Mouse (Mus musculus) liver, embryonic 13.5 days (tissue): ENCODE data around the gene Btnl9. TPM values are rescaled to one million over a fixed set of nuclear protein-coding genes. Genes with fewer than 3 reads are reported as not detected.
"Not testable (repeated sequence)": the region's sequence is repeated elsewhere in the genome, so short reads cannot be mapped to it uniquely, and the experiment has no call there.

Experiments used
- ATAC-seq: fragments of 200-750 bp; cut with Nextera tagmentation; 2 replicates; pipeline ENCODE4 v1.8.0; 2017; ENCODE audit warnings: low read depth, mild to moderate bottlenecking, moderate number of reproducible peaks, moderate library complexity
- DNase-seq: peaks from one replicate; pipeline ENCODE4 v3.0.0; 2022
- H3K27ac ChIP-seq: fragments of 300-500 bp; sonication (generic); 2 replicates; pipeline ENCODE4 v1.5.1; 2015; ENCODE audit warnings: moderate library complexity, mild to moderate bottlenecking, inconsistent platforms
- H3K27me3 ChIP-seq: fragments of 300-500 bp; sonication (generic); 2 replicates; pipeline ENCODE4 v1.6.1; 2015; ENCODE audit warnings: mild to moderate bottlenecking, inconsistent platforms
- H3K36me3 ChIP-seq: fragments of 300-500 bp; sonication (generic); 2 replicates; pipeline ENCODE4 v1.6.1; 2015; ENCODE audit warnings: mild to moderate bottlenecking, inconsistent platforms
- H3K4me1 ChIP-seq: fragments of 300-500 bp; sonication (generic); replicated peaks from 2 replicates; pipeline ENCODE4 v1.6.1; 2015; ENCODE audit warnings: inconsistent platforms
- H3K4me2 ChIP-seq: fragments of 300-500 bp; sonication (generic); 2 replicates; pipeline ENCODE4 v1.6.1; 2015; ENCODE audit warnings: inconsistent platforms, mild to moderate bottlenecking, moderate library complexity
- H3K4me3 ChIP-seq: fragments of 300-500 bp; sonication (generic); replicated peaks from 2 replicates; pipeline ENCODE4 v1.5.1; 2015; ENCODE audit warnings: mild to moderate bottlenecking, inconsistent platforms
- H3K9ac ChIP-seq: fragments of 300-500 bp; sonication (generic); 2 replicates; pipeline ENCODE4 v1.6.1; 2015; ENCODE audit warnings: mild to moderate bottlenecking, inconsistent platforms
- H3K9me3 ChIP-seq: fragments of 300-500 bp; sonication (generic); replicated peaks from 2 replicates; pipeline ENCODE4 v1.6.1; 2016; ENCODE audit warnings: inconsistent platforms
- WGBS: fragments of 180-500 bp; shearing (Covaris S2); methylation state at CpG from one replicate; pipeline ENCODE4 v1.1.7; 2015; ENCODE audit not compliant: insufficient replicate concordance; 5-methylcytosine and 5-hydroxymethylcytosine counted together
- polyA plus RNA-seq: library from polyadenylated mRNA; unstranded; fragments of >200 nt; fragmentation: Nextera tagmentation; extraction: Ambion mirVana; gene quantifications from 2 replicates; pipeline ENCODE4 v1.2.1, GENCODE M21; 2015

Gene Btnl9
- polyA plus RNA-seq, 1 experiment from 2014 or later: 0.81 TPM

DNA sequence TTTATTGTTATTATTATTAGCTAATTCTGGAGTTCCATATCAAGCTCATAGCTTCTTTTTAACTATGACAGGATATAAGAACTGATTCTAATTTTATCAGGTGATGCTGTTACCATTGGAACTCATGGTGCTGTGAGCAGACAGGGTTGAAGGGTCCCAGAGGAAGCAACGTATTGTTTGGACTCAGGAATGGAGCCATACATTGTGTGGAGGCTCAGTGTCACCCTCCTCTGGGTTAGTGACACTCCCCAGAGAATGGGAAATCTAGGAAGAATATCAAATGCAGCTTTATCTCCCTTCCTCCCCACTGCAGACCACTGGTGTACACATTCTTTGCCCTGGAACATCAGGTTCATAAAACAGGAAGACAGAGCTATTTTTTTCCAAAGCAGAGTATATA is 3.8 kb downstream of the Btnl9 start:
- H3K27ac ChIP-seq: no peak overlapping the region
- no peak for ATAC-seq
- no peak overlapping the region for H3K4me3 ChIP-seq
- H3K36me3 ChIP-seq: no peaks in the 10 kb centered on the region
- WGBS: 46% methylated on average over 1 of the region's 1 CpGs
- no peaks in the 10 kb centered on the region for H3K27me3 ChIP-seq
- H3K4me2 ChIP-seq: no peak overlapping the region
- H3K9ac ChIP-seq: no peak overlapping the region
- H3K4me1 ChIP-seq: no peaks in the 10 kb centered on the region
- DNase-seq: no peak
- H3K9me3 ChIP-seq: no peaks in the 10 kb centered on the region

DNA sequence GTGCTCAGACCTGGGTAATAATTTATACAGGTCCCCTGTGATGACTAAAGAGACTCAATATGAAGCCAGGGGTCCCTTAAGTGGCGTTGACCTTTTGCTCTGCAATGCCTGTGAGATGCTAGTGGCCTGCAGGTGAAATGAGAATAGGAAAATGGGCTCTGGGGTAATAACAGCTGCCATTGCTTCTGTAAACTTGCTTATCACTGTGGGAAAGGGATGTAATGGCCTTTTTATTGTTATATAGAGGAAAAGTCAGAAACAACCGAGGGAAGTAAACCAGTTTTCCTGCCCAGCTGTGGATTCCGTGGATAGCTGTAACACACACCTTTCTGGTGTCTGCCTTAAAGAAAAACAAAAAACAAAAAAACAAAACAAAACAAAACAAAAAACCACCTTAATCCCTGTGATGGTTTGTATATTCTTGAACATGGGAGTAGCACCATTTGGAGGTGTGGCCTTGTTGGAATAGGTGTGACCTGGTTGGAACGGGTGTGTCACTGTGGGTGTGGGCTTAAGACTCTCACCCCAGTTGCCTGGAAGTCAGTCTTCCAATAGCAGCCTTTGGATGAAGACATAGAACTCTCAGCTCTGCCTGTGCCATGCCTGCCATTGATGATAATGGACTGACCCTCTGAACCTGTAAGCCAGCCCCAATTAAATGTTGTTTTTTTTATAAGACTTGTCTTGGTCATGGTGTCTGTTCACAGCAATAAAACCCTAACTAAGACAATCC is 10.7 kb downstream of the Btnl9 start:
- not testable (repeated sequence) for H3K9ac ChIP-seq, H3K27ac ChIP-seq, H3K27me3 ChIP-seq, H3K4me2 ChIP-seq, DNase-seq, ATAC-seq, H3K9me3 ChIP-seq, H3K4me3 ChIP-seq, H3K36me3 ChIP-seq
- H3K4me1 ChIP-seq: peaks cover 15% of the 10 kb centered on the region; the same call in 1 of the 2 replicates
- WGBS: 54% methylated on average over 4 of the region's 4 CpGs

DNA sequence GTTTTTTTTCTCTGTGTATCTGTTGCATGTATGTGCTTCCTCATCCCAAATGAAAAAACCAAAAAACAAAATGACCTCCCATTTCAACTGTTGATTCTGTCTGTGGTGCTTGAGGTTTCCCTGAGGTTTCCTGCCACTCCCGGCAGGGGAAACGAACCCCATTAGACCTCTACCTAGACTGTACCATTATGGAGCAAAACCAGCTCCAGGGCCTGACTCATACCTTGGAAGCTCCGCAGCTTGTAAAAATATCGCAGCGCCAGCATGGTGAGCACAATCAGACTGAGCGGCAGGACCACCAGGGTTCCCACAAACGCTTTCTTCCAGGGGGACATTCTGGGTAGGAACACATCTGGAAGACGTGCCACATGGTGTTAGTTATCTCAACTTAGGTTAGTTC is 11.6 kb downstream of the Btnl9 start:
- no peak overlapping the region for H3K4me2 ChIP-seq
- DNase-seq: no peak
- H3K9ac ChIP-seq: no peak overlapping the region
- no peak overlapping the region for H3K27ac ChIP-seq
- no peaks in the 10 kb centered on the region for H3K36me3 ChIP-seq
- ATAC-seq: no peak
- 15% methylated on average over 8 of the region's 8 CpGs for WGBS
- H3K4me3 ChIP-seq: no peak overlapping the region
- H3K4me1 ChIP-seq: peaks cover 15% of the 10 kb centered on the region; the same call in 1 of the 2 replicates
- H3K27me3 ChIP-seq: no peaks in the 10 kb centered on the region
- H3K9me3 ChIP-seq: no peaks in the 10 kb centered on the region

DNA sequence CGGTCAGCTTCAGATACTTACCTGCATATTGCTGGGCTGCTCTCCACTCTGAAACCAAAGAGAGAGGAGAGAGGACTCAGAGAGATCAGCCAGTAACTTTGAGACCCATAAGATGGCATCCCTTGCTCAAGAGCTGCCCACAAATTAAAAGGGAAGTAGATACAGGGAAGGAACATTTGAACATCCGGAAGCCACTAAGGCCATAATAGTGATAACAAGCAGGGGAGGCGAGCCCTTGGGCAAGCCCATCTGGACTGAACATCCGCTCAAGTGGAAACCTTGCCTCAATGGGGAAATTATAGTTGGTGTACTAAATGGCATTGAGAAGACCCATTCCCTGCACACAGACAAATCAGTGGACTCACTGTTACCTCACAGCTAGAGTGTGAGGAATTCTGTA is 16.4 kb downstream of the Btnl9 start:
- ATAC-seq: no peak

DNA sequence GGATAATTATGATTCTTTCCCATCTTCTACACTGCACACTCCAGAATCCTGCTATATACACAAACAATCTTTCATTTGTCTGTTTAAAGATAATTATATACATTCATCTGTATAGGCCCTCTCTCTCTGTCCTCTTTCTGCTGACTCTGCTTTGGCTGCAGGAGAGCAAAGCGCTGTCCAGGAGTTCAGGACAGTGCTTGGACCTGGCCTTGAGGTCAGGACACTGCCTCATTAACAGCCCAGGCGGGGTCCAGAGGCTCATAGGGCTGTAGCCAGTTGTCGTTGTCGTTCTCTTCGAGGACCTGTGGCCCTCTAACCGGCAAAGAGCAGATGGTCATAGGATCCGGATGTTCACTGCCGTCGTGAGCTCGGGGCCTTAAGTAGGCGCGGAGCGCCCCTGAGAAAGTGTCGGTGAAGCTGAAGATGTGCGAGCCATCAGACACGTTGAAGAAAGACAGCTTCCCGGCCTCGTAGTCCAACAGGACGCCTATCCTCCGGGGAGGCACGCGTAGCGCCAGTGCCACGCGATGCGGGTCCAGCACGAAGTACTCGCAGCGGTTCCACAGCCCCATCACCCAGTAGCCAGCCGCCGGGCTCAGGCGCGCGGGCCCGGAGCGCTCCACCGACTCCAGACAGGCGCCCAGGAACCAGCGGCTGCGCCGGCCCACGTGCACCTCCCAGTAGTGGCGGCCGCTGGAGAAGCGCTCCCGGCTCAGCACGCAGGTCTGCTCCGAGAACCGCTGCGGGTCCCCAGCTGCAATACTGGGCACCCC is 17.9 kb downstream of the Btnl9 start:
- DNase-seq: no peak
- 15% methylated on average over 50 of the region's 50 CpGs for WGBS
- peaks cover 4% of the 10 kb centered on the region; the same call in 1 of the 2 replicates for H3K9me3 ChIP-seq
- ATAC-seq: no peak
- no peak overlapping the region for H3K27ac ChIP-seq
- H3K36me3 ChIP-seq: no peaks in the 10 kb centered on the region
- H3K9ac ChIP-seq: no peak overlapping the region
- H3K4me1 ChIP-seq: 0 out of 2 replicates have a peak, but pooled peaks cover 7% of the 10 kb centered on the region
- peak overlapping the region; percentile 16; the same call in 1 of the 2 replicates for H3K4me3 ChIP-seq
- H3K4me2 ChIP-seq: peak overlapping the region; percentile 48
- H3K27me3 ChIP-seq: peaks cover 21% of the 10 kb centered on the region

More for the DNA sequence above, 16.4 kb downstream of the Btnl9 start:
- no peak overlapping the region for H3K27ac ChIP-seq
- H3K4me3 ChIP-seq: no peak overlapping the region
- no peak overlapping the region for H3K9ac ChIP-seq
- H3K36me3 ChIP-seq: no peaks in the 10 kb centered on the region
- H3K27me3 ChIP-seq: peaks cover 21% of the 10 kb centered on the region
- H3K9me3 ChIP-seq: peaks cover 4% of the 10 kb centered on the region; the same call in 1 of the 2 replicates
- no peak overlapping the region for H3K4me2 ChIP-seq
- no peak for DNase-seq
- H3K4me1 ChIP-seq: peaks cover 16% of the 10 kb centered on the region; the same call in 1 of the 2 replicates
- WGBS: 37% methylated on average over 4 of the region's 4 CpGs

DNA sequence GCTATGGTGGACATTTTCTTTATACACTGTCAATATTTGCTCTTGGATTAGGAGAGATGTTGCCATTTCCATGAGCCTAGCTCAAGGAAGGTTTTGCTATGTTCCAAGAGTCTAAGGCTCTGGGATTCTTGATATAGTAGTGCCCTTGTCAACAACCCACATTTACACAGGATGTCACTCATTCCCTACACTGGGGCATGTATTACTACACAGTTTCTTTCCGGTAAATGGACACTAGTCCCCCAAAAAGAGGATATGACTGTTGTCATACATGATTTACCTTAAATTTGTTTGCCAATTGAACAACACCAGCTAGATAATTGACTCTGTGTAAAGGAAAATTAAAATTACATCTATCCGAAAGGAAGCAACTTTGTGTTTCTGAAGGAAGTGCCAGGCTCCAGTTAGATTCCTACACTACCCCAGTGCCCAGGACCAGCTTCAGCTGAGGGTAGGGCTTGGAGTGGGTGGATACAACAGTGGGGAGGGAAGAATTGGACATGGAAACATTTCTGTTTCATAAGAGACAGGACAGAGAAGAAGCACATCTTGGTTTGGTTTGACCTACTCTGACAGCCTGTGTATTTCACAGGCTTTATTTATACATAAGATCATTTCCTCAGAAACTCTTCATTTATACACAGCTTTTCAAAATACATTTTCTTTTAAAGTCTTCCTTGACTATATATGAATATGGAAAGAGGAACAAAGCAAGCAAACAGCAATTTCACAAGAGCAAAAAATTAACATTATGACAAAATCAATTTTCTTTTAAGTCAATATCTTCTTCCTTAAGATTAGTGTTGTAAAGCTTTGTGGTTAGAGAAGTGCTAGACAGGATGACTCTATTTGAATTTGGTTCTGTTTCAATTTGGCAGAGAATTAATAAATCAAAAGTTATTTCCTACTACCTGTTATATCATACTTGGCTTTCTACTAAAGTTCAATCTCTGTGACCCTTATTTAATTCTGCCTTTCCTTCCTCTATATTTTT is 29.8 kb downstream of the Btnl9 start:
- Histone ChIP-seq H3K36me3 (no peaks in the 10 kb centered on the region), H3K27me3 (no peaks in the 10 kb centered on the region), H3K27ac (no peak overlapping the region), H3K4me3 (no peak overlapping the region), H3K4me1 (no peaks in the 10 kb centered on the region), H3K4me2 (no peak overlapping the region), H3K9me3 (no peaks in the 10 kb centered on the region), H3K9ac (no peak overlapping the region)
- DNase-seq (no peak), ATAC-seq (no peak)
- 64% methylated on average over 2 of the region's 2 CpGs for WGBS

DNA sequence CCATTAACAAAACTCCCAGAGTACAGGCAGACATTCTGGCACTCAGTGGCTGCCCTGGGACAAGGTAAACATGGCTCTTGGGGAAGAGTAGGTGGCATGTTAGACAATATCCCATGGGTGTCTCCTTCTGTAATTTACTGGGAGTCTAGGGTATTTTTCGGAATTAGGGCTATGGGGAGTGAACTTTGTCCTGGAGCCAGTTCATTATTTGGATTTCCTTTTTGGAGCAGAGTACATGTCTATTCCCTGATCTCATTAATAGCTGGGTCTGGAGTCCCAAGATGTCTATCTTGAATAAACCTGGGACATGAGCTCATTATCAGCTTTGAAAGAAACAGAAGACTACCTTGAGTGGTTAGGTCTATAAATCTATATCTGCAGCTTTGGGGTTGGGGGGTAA is 32.9 kb downstream of the Btnl9 start, which contains the start of gene Olfr1394:
Gene Olfr1394 (plus strand): TSS at position 301 of the 400 bp plus-strand sequence.
- 59% methylated on average over 1 of the region's 1 CpGs for WGBS
- Histone ChIP-seq H3K27me3 (no peaks in the 10 kb centered on the region), H3K4me2 (no peak within 1 kb of the TSS), H3K9me3 (no peaks in the 10 kb centered on the region), H3K4me3 (no peak within 1 kb of the TSS), H3K27ac (no peak within 1 kb of the TSS), H3K4me1 (no peaks in the 10 kb centered on the region), H3K36me3 (no peaks in the 10 kb centered on the region), H3K9ac (no peak within 1 kb of the TSS)
- ATAC-seq (no peak), DNase-seq (no peak)

DNA sequence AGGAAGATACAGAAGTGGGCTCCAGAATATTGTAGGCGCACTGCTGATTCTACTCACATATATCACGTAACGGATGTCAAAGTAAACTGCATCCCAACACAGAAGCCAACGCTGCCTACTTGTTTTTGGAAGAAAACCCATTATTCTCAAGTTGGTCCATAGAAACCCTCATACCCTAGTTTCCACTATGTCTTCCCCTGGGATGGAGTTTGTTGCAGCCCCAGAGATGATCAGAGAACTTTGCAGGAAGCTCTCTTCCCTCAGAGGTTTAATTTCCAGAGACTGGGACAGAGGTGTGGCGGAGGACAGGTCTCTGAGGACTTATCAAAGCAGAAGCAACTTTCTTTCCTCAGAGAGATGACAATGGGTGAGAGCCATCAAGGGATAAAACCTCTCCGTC is 45.0 kb downstream of the Btnl9 start, which contains the start of gene Olfr1395:
Gene Olfr1395 (plus strand): TSS at position 301 of the 400 bp plus-strand sequence.
- WGBS: 77% methylated on average over 6 of the region's 6 CpGs
- Histone ChIP-seq H3K36me3 (no peaks in the 10 kb centered on the region), H3K27me3 (no peaks in the 10 kb centered on the region), H3K4me2 (no peak within 1 kb of the TSS), H3K9me3 (no peaks in the 10 kb centered on the region), H3K4me3 (no peak within 1 kb of the TSS), H3K4me1 (no peaks in the 10 kb centered on the region), H3K9ac (no peak within 1 kb of the TSS), H3K27ac (no peak within 1 kb of the TSS)
- DNase-seq: no peak
- ATAC-seq: no peak

DNA sequence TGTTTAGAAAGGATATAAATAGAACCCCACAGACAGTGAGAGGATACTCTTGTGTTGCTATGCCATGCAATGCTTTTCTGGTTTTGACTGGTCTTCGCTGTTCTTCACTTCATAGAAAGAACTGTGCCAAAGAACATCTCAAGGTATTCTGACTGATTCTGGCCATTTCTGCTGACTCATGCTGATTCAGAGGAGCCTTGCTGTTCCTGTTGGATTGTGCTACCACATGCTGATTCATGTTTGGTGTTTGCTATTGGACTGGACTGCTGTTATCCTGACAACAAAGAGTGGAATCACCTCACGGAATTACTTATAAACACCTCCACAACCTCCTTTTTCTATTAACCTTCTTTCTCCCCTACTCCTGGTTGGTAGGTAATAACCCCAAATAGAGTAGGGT is 62.8 kb downstream of the Btnl9 start:
- Histone ChIP-seq H3K9ac (no peak overlapping the region), H3K4me1 (peaks cover 11% of the 10 kb centered on the region), H3K4me2 (no peak overlapping the region), H3K4me3 (no peak overlapping the region), H3K27ac (peak overlapping the region; percentile 31), H3K9me3 (no peaks in the 10 kb centered on the region), H3K27me3 (no peaks in the 10 kb centered on the region), H3K36me3 (no peaks in the 10 kb centered on the region)
- WGBS: 71% methylated on average over 2 of the region's 2 CpGs
- no peak for DNase-seq
- peak; percentile 65 for ATAC-seq

DNA sequence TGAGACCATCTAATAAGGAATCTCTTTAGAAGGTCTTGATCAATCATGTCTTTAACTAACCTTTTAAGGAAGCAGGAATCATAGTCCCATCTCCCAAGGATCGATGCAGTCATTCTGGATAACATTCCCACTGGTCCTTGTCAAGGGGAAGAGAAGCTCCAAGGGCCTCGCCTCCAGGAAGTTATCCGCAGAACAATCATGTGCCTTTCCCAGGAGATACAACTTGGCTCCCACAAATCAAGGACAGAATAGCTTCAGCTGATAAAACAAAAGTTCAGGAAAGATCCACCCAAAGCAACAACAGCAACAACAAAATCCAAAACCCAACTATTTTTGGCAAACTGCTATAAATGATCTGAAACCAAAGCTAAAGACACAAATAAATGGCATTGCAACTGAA is 67.3 kb downstream of the Btnl9 start:
- H3K27me3 ChIP-seq: no peaks in the 10 kb centered on the region
- H3K9me3 ChIP-seq: no peaks in the 10 kb centered on the region
- WGBS: 47% methylated on average over 3 of the region's 3 CpGs
- H3K9ac ChIP-seq: no peak overlapping the region
- no peak overlapping the region for H3K4me3 ChIP-seq
- no peak overlapping the region for H3K27ac ChIP-seq
- H3K4me2 ChIP-seq: no peak overlapping the region
- DNase-seq: no peak
- H3K36me3 ChIP-seq: no peaks in the 10 kb centered on the region
- peaks cover 11% of the 10 kb centered on the region; the same call in 1 of the 2 replicates for H3K4me1 ChIP-seq
- no peak for ATAC-seq
